Mouse (Mus musculus) cerebellum, adult 8-10 months (tissue): ENCODE results near the gene Tnfrsf13c.

ENCODE experiments used
- DNase-seq: peaks from one replicate; pipeline ENCODE4 v3.0.0; 2022

The Tnfrsf13c gene

DNA sequence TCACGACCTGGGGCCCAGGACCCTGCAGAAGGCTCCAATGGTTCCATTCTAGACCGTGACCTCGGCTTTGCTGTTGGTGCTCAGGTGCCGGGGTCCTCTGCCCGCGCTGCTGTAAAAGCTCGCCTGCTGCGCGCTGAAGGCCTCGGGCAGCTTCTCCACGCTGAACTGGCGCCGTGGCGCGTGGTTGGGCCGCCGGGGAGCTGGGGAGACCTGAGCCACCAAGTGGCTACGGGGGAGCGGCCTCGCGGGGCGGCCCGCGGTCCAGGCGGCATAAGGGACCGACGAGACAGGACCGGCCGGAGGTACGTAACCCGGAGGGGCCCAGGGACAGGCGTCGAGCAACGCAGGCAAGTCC is 17.1 kb downstream of the Tnfrsf13c start:
- DNase-seq: no peak

DNA sequence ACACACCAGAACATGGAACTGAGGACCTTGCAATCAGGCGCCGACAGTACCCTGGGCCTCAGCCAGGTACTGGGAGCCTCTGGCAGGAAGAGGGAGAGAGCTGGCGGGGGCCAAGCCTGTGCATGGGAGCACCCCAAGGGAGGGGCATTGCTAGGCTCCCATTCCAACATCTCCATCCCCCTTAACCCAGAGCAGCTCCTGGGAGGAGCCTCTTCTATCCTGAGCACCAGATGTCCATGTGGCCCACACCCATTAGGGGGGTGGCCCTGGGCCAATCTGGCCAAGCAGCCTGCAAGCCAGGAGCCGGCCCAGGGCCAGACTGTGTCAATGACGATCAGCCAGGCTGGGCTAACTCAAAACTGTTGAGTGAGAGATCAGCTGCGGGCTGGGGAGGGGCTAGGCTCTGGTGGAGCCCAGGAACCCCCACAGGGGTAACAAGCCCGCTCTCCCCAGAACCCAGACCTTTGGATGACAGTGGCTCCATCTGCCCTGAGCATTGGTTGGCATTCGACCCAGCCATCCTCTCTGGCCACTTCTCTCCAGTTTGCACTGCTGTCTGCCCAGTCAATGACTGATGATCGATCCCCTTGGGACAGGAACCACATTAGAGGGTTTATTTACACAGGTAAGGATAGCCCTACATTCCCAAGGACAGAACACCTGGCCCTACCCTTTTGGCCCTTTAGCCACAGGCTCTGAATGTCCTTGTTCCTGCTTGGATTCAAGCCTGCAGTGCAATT is 17.6 kb downstream of the Tnfrsf13c start:
- DNase-seq: peak; percentile 94

DNA sequence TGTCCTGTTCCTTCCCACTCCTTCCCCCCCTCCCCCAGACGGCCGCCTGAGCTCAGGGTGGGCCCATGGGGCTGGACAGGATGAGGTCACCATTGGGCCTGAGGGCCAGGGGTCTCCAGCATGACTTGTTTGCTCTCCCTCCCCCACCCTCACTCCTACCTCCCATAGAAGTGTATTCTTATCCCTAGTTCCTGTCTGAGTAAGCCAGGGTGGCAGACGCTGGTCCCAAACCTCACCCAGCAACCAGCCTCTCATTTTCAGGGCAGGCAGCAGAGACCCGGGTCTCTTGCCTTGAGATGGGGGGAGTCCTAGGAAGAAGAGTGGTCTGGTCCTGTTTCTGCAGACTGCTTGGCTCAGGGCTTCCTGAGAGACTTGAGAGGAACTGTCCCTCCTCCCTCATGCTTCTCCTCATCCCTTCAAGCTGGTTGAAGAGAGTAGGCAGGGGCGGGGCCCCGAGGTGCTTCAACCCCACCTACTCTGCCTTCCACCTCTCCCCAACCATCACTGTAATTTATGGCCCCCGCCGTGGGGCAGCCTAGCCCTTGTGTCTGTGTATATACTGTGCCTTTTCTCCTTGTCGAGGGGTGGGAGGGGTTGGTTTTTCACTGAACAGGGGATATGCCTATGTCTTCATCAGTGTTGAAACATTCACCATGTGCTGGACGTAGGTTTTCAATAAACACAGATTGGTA is 19.3 kb downstream of the Tnfrsf13c start:
- DNase-seq: no peak

DNA sequence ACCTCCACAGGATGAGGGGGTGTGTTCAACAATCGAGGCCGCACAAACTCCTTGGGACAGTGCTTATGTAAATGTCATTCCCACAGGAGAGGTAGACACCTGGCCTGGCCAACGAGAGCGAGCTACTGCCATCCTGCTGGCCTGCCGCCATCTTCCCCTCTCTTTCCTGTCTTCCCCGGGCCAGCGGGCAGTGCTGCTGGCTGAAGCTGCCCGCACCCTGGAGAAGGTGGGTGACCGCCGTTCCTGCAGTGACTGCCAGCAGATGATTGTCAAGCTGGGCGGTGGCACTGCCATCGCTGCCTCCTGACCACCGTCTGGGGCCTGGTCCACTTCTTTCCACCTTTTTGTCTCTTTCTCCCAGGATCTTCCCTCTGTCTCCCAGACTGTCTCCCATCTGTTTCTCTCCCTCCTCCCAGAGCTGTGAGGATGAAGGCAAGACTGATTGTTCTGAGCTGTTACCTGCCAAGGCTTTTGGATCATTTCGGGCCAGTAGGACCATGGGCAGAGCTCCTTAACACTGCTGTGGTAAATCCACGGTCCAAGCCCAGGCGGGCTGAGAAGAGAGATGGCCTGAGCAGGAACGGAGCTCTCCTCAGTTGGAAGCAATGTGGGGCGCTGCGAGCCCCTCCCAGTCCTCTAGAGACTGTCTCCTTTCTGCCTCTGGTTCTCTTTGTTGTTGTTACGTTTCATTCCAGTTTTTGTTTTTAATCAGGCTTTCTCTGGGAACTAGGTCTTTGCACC is 20.4 kb downstream of the Tnfrsf13c start:
- peak; percentile 81 for DNase-seq

DNA sequence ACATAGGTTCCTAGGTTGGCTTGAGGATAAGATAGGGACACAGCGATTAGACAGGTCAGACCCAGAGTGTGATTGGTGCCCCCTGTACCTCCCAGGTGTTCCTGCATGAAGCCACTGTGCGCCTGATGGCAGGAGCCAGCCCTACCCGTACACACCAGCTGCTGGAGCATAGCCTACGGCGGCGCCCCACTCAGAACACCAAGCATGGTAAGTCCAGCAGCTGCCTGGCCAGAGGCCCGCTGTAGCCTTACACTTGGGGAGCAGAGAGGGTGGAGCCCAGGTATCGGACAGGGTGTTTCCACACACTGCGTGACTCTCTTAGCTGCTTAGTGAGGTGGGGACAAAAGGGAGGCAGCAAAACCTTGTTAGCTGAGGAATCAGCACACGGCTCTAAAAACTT is 21.1 kb downstream of the Tnfrsf13c start:
- peak; percentile 48 for DNase-seq

DNA sequence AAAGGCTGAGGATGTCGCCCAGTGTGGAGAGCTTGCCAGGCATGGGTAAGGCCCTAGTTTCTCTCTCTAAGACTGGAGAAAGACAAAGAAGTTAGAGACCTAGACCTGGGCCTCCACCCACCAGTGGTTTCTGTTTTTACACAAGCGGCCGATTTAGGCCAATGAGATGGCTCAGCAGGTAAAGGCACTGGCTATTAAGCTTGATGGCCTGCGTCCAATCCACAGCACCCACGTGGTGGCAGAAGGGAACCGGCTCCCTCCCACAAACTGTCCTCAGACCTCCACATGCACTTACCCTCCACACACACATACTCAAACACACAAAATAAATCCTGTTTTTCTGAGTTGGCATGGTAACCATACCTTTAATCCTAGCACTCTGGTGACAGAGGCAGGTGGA is 22.1 kb downstream of the Tnfrsf13c start:
- DNase-seq: no peak

DNA sequence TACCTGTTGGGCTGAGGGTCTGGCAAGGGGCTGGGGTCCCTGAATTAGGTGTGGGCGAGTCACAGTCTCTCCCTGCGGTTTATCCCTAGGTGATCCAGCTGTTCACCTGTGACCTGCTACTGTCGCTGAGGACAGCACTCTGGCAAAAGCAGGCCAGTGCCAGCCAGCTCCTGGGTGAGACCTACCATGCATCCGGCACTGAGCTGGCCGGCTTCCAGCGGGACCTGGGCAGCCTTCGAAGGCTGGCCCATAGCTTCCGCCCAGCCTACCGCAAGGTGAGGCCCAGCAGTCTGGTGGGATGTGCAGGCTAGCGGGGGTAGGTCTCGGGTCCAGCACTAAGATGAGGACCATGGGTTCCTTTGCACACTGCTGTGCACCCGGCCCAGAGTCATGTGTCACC is 24.6 kb downstream of the Tnfrsf13c start:
- DNase-seq: no peak

DNA sequence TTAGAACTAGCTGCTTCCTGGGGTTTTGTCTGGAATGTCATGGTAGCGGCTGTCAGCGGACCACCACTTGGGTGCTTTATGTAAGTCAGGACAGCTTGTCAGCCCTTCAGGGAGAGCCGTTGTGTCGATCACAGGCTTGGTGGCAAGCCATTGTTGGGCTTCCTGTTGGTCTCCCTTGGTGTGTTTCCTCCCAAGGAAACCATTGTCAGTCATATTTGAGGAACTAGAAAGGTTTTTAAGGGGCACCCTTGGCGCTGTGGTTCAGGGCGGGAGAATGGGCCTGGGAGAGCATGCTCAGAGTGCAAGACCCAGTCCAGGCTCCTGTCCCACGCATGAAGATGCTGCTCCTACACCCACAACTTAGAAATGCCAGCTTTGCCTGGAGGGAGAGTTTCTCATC is 25.8 kb downstream of the Tnfrsf13c start:
- no peak for DNase-seq

DNA sequence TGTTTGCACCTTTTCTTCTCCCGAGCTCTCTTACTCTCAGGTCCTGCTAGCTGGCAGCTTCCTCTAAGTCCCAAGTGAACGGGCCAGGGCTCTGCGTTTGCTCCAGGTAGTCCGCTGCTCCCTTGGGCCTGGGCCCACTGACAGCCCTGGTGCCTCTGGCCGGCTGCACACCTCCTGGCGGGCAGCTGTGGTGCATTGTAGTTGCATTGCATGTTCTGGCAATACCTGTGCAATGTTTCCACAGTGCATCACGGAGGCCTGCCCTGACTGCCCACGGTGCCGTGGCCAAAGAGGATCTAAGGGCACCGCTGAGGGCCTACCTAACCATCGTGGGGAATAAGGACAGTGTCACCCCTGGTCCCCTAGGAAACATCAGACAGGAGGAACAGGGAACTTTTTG is 26.2 kb downstream of the Tnfrsf13c start:
- DNase-seq: no peak

DNA sequence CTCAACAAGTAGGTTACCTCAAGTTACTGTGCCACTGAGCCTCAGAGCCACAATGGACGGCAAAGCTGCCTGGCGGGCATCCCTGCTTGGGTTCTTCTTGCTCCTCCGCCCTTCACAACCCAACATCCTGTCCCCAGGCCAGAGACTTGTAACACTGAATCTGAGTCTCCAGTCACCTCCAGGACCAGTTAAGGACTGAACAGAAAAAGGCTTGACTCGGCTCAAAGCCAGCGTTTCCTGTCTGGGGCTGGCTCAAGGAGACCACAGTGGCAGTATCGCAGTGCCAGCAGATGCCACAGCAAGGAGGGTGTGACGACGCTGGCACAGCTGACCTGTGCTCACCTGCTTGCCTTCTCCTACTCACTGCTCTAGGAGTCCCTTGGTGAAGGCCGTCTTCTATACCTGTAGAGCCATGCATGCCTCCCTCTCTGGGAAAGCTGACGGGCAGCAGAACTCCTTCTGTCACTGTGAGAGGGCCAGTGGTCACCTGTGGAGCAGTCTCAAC is 26.9 kb downstream of the Tnfrsf13c start:
- no peak for DNase-seq

DNA sequence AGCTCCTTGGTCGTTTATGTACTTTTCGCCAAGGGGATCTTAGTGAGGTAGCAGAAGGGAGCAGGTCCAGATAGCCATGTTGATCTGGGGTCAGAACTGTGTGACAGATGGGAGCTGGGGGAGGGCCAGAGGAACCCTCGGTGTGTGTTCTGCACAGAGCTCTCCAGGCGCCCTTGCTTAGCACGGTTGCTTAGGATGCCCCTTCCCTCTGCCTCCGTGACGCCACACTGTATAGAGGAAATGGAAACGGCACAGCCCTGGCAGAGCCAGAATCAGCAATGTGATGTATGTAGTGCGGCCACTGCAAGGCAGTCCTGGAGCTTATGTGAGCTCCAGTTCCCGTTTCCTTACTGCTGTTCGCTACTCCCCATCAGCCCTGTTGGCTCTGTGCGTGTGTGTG is 27.9 kb downstream of the Tnfrsf13c start:
- no peak for DNase-seq

DNA sequence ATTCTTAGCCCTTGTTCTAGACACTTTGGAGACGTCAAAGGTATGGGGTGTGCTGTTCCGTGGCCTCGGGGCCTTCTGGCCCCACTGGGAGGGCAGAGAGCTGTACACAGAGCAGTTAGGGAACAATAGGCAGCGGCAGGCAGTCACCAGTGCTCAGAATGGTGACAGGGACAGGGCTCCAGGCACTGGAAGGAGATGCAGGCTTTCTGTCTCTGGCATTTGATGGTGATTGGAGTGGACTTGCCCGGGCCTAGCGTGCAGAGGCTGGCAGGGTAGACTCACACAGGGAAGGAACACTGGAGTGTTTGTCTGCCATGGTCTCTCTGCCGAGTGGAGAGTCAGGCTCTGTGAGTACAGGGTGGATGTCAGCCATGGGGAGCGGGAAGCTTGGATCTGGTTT is 31.6 kb downstream of the Tnfrsf13c start:
- no peak for DNase-seq

DNA sequence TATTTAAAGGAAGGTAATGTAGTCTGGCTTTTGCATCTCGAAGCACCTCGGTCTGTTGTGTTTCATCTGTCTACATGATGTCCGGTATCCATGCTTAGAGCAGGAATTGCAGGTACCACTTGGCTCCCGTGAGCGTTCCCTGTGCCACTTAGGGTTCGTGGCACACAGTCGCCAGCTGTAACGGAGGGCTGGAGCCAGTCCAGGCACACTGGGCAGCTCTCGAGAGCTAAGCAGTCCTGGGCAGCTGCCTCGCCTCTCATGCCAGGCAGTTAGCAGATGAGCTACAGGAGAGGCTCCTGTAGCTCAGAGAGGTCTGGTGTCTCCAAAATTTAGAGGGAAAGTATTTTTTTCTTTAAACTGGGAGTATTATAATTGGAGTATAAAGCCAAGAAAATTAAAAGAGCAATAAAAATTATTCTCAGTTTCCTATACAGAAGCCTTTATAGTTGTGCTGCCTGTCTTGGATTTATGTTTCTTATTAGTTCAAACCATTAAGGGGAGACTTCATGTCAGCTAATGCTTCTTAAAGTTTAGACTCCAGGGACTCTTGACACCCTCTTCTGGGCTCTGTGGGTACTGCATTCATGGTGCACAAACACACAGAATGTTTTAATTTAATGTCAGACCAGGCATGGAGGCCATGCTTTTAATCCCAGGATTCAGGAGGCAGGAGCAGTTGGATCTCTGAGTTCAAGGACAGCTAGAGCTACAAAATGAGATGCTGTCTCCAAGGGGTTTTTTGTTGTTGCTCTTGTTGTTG is 35.5 kb downstream of the Tnfrsf13c start:
- DNase-seq: no peak

DNA sequence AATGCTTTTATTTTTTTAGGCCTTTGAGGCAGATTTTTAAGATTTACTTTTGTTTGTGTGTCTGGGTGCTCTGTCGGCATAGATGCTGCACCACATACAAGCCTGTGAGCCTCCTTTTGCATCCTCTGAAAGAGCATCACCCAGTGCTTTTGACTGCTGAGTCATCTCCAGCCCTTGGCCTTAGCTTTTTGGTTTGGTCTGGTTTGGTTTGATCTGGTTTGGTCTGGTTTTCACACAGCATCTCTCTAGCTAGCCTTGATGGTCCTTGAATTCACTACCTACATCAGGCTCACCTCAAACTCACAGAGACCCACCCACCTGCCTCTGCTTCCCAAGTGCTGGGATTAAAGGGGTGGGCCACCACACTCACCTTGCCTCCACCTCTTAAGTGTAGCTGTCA is 36.2 kb downstream of the Tnfrsf13c start:
- no peak for DNase-seq

DNA sequence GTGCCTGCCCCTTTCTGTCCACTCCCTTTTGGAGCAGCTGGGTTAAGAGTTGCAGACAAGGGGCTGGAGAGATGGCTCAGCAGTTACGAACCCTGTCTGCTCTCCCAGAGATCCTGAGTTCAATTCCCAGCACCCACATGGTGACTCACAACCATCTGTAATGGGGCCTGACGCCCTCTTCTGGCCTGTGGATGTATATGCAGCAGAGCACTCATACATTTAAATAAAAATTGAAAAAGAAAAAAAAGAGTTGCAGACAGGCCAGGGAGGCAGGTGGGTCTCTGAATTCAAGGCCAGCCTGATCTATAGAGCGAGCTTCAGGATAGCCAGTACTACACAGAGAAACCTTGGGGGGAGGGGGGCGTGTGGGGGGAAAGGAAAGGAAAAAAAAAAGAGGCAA is 36.8 kb downstream of the Tnfrsf13c start:
- DNase-seq: no peak

DNA sequence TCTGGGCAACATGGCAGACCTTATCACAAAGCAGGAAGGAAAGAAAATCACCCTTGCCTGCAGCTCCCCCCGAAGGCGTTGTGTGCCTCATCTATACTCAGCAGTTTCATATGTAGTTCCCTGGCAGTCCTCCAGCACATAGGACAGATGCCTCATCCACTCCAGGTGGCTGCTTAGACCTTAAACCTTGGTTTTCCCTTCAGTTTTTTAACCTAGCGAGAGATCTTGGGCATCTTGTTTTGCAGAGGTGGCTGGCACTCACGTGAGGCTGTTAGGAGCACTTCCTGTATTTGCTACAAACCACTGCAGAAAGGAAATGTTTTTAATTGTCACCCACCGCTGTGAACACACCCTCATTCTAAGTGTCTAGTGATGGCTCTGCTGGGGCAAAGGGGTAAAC is 37.2 kb downstream of the Tnfrsf13c start:
- DNase-seq: no peak

DNA sequence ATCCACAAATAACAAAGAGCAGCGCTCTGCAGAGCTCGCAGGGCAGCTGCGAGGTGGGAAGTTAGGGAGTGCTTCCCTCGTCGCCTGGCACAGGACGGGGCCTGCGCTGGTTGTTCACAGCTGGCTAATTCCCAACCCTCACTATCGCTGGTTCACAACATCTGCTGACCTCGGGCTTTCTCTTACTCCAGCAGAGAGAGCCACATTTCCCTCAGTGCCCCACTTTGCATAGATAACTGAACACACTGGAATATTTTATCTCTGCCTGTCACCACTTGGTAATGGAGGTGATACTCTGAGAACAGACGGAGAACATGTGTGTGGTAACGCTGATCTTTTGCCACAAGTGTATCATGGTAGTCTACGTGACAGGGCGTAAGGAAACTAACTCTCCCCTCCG is 38.0 kb downstream of the Tnfrsf13c start:
- DNase-seq: no peak

DNA sequence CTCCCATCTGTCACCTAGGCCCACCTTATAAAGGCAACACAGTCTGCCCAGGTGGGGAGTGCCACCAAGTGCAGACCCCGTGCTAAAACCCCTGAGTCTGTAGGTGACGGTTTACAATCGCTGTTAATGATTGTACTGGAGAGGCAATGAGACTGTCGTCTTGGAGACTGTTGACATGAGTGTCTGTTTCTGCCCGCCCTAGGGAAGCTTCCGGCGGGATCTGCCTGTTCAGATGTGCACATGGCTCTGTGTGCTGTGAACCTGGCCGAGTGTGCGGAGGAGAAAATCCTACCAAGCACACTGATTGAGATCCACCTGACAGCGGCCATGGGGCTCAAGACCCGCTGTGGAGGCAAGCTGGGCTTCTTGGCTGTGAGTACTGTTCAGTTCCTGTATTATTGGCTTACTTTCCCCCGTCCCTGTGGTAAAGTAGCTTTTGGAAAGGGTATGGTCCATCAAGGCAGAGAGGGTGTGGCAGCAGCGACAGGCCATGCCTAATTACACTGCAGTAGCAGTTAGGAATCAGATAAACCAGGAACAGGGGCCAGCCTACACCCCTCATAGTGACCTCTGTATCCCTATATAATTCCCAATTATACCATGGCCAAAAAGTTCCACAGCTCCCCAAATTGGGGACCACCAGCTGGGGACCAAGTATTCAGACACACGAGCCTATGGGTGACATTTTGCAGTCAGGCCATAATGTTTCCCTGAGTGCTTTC is 38.9 kb downstream of the Tnfrsf13c start:
- DNase-seq: no peak

DNA sequence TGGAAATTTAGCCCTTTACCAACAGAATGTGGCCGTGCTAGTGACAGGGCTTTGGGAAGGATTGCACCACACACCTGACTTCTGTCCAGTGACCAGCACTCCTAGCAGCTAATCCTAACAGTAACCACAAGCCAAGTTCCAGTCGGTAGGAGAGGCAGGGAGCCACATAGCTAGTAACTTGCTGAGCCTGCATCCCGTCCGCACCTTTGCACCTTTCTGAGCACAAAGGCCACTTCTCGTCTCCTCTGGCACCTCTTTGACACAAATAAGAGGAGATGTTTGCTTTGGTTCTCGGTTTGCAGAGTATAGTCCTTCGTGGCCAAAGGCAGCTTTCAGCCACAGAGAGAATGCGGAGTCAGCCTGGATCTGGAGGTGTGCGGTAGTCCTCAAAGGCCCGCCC is 39.5 kb downstream of the Tnfrsf13c start:
- no peak for DNase-seq

DNA sequence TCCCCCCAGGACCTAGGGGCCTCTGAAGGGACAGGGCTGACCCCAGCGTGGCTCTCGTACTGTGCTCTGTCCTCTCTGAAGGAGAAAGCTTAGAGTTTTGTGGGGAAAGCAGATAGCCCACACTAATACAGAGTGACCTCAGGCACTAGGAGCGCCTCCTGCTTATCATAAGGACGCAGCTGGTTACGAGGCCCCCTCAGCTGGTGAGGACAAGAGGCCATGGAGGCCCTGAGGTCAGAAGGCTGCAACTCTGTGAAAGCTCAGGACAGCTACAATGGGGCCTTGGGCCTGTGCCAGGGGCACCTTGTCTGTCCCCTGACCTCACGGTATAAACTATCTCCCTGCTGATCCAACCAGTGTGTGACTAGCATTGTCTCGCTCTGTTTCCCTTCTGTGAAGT is 40.0 kb downstream of the Tnfrsf13c start:
- no peak for DNase-seq

DNA sequence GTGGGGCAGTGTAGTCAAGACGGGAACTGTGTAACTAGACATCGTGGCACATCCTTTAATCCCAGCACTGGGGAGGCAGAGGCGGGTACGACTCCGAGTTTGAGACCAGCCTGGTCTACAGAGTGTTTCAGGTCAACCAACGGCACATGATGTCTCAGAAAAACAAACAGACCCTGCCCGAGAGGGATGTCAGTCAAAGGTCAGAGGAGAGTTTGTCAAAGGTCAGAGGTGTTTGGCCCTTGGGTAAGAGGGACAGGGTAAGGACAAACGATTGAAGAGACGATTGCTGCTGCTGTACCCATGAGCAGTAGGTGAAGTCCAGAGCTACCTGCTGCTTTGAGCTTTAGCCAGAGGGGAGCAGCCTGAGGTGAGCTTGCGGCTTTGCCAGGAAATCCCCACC is 40.6 kb downstream of the Tnfrsf13c start:
- DNase-seq: no peak

DNA sequence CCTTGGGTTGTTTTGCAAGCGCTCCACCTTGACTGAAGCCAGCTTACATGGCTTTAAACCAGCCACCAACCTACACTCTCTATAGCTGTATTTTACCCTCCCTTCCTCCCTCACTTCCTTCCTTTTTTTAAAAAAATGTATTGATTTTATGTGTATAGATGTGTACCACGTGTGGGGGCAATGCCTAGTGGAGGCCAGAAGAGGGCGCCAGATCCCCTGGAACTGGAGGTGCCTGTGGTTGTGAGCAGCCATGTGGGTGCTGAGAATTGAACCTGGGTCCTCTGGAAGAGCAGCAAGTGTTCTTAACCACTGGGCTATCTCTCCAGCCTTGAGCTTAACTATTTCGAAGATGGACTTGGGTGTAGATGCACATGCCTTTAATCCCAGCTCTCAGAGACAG is 41.9 kb downstream of the Tnfrsf13c start:
- DNase-seq: no peak

DNA sequence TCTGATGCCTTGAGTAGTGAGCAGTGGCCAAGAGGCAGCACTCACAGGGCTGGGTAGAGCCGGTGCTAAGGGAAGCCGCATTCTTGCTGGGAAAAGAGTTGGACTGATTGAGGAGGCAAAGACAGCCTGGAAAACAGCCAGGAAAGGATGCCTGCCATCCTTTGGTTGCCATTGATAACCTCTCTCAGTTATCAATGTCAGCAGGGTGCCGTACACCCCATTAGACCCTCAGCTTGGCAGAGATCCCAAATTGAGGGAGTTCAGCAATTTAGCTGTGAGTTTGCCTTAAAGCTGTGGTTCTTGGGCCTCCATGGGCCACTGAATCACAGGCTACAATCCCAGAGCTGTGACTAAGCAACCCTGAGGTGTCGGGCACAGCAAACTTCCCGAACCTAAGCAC is 43.0 kb downstream of the Tnfrsf13c start:
- no peak for DNase-seq
